Mouse (Mus musculus): ENCODE data around the gene Tpst2. TPM values are rescaled to one million over a fixed set of nuclear protein-coding genes. Genes with fewer than 3 reads are reported as not detected.
"Not testable (repeated sequence)": the region's sequence is repeated elsewhere in the genome, so short reads cannot be mapped to it uniquely, and the experiment has no call there.

The Tpst2 gene
- total RNA-seq, 2 experiments from 2014 or later: 208 to 233 TPM

GRCm38 (mm10) chr5:112295162-112295561 is 18.7 kb downstream of the Tpst2 start:
- DNase-seq (ENCODE audit: low spot score in 2 of 2): no peak

- no peak for DNase-seq (ENCODE audit: low spot score in 2 of 2)
Observed at GRCm38 (mm10) chr5:112295564-112295963, 19.1 kb downstream of the Tpst2 start.

GRCm38 (mm10) chr5:112296404-112297181 is 20.1 kb downstream of the Tpst2 start:
- DNase-seq (ENCODE audit: low spot score in 2 of 2): no peak

GRCm38 (mm10) chr5:112297257-112297656 is 20.8 kb downstream of the Tpst2 start:
- no peak for DNase-seq (ENCODE audit: low spot score in 2 of 2)

GRCm38 (mm10) chr5:112298226-112298988 is 21.9 kb downstream of the Tpst2 start:
- DNase-seq (ENCODE audit: low spot score in 2 of 2): no peak

GRCm38 (mm10) chr5:112299399-112299798 is 22.9 kb downstream of the Tpst2 start:
- no peak for DNase-seq (ENCODE audit: low spot score in 2 of 2)

- no peak for DNase-seq (ENCODE audit: low spot score in 2 of 2)
Observed at GRCm38 (mm10) chr5:112300112-112300511, 23.6 kb downstream of the Tpst2 start.

- no peak for DNase-seq (ENCODE audit: low spot score in 2 of 2)
Observed at GRCm38 (mm10) chr5:112300721-112301308, 24.3 kb downstream of the Tpst2 start.

GRCm38 (mm10) chr5:112301694-112302093 is 25.2 kb downstream of the Tpst2 start:
- no peak for DNase-seq (ENCODE audit: low spot score in 2 of 2)

GRCm38 (mm10) chr5:112302310-112302709 is 25.8 kb downstream of the Tpst2 start:
- no peak for DNase-seq (ENCODE audit: low spot score in 2 of 2)

- DNase-seq (ENCODE audit: low spot score in 2 of 2): no peak
Observed at GRCm38 (mm10) chr5:112305842-112306241, 29.4 kb downstream of the Tpst2 start.

GRCm38 (mm10) chr5:112313222-112313885 is 36.9 kb downstream of the Tpst2 start:
- no peak for DNase-seq (ENCODE audit: low spot score in 2 of 2)

- no peak for DNase-seq (ENCODE audit: low spot score in 2 of 2)
Observed at GRCm38 (mm10) chr5:112316468-112316867, 40.0 kb downstream of the Tpst2 start.

GRCm38 (mm10) chr5:112317328-112317727 is 40.8 kb downstream of the Tpst2 start:
- no peak for DNase-seq (ENCODE audit: low spot score in 2 of 2)

GRCm38 (mm10) chr5:112319343-112319742 is 42.9 kb downstream of the Tpst2 start:
- not testable (repeated sequence) for DNase-seq (ENCODE audit: low spot score in 2 of 2)

GRCm38 (mm10) chr5:112320379-112320778 is 43.9 kb downstream of the Tpst2 start:
- no peak for DNase-seq (ENCODE audit: low spot score in 2 of 2)

- DNase-seq (ENCODE audit: low spot score in 2 of 2): no peak
Observed at GRCm38 (mm10) chr5:112320936-112321335, 44.4 kb downstream of the Tpst2 start.

- no peak for DNase-seq (ENCODE audit: low spot score in 2 of 2)
Observed at GRCm38 (mm10) chr5:112321376-112321775, 44.9 kb downstream of the Tpst2 start.

- DNase-seq (ENCODE audit: low spot score in 2 of 2): no peak
Observed at GRCm38 (mm10) chr5:112323246-112323645, 46.8 kb downstream of the Tpst2 start.

GRCm38 (mm10) chr5:112324637-112325545 is 48.4 kb downstream of the Tpst2 start:
- peak in 1 of 2 experiments; percentile 49 for DNase-seq (ENCODE audit: low spot score in 2 of 2)
